Mouse (Mus musculus) kidney, embryonic 15.5 days (tissue): ENCODE results near the gene H2-M11. TPM values are rescaled to one million over a fixed set of nuclear protein-coding genes. Genes with fewer than 3 reads are reported as not detected.

Experiments
- ATAC-seq: fragments of 200-750 bp; cut with Nextera tagmentation; replicated peaks from 2 replicates; pipeline ENCODE4 v1.8.0; 2017; ENCODE audit warnings: moderate TSS enrichment; ENCODE audit not compliant: low FRiP score
- H3K27ac ChIP-seq: fragments of 300-500 bp; sonication (generic); 2 replicates; pipeline ENCODE4 v1.5.1; 2015; ENCODE audit warnings: mild to moderate bottlenecking, inconsistent platforms
- H3K27me3 ChIP-seq: fragments of 300-500 bp; sonication (generic); 2 replicates; pipeline ENCODE4 v1.6.1; 2015; ENCODE audit warnings: inconsistent platforms
- H3K36me3 ChIP-seq: fragments of 300-500 bp; sonication (generic); 2 replicates; pipeline ENCODE4 v1.6.1; 2015; ENCODE audit warnings: inconsistent platforms
- H3K4me1 ChIP-seq: fragments of 300-500 bp; sonication (generic); 2 replicates; pipeline ENCODE4 v1.6.1; 2015; ENCODE audit warnings: inconsistent platforms
- H3K4me2 ChIP-seq: fragments of 300-500 bp; sonication (generic); 2 replicates; pipeline ENCODE4 v1.6.1; 2015; ENCODE audit warnings: moderate library complexity, mild to moderate bottlenecking, inconsistent platforms
- H3K4me3 ChIP-seq: fragments of 300-500 bp; sonication (generic); replicated peaks from 2 replicates; pipeline ENCODE4 v1.5.1; 2015; ENCODE audit warnings: mild to moderate bottlenecking, inconsistent platforms
- H3K9ac ChIP-seq: fragments of 300-500 bp; sonication (generic); 2 replicates; pipeline ENCODE4 v1.6.1; 2015; ENCODE audit warnings: mild to moderate bottlenecking, inconsistent platforms
- H3K9me3 ChIP-seq: fragments of 300-500 bp; sonication (generic); replicated peaks from 2 replicates; pipeline ENCODE4 v1.6.1; 2016; ENCODE audit warnings: inconsistent platforms
- WGBS: fragments of 180-500 bp; shearing (Covaris S2); methylation state at CpG from one replicate; pipeline ENCODE4 v1.1.7; 2015; ENCODE audit warnings: mixed read lengths; 5-methylcytosine and 5-hydroxymethylcytosine counted together
- polyA plus RNA-seq: library from polyadenylated mRNA; unstranded; fragments of >200 nt; fragmentation: Nextera tagmentation; extraction: Ambion mirVana; gene quantifications from 2 replicates; pipeline ENCODE4 v1.2.1, GENCODE M21; 2015

H2-M11 gene
- polyA plus RNA-seq, result not detected in 2 replicates

GRCm38 (mm10) chr17:36546775-36547174, at the start of gene H2-M11:
Gene H2-M11, plus strand, starts transcription at chr17:36547075.
- no peaks in the 10 kb centered on the region for H3K9me3 ChIP-seq
- ATAC-seq, result no peak
- WGBS, result 66% methylated on average over 3 of the region's 3 CpGs

GRCm38 (mm10) chr17:36500435-36500834, 46.4 kb upstream of the H2-M11 start:
- H3K4me1 ChIP-seq, result no peaks in the 10 kb centered on the region
- no peaks in the 10 kb centered on the region for H3K9me3 ChIP-seq
- WGBS, result 68% methylated on average over 1 of the region's 1 CpGs
- ATAC-seq, result no peak
- no peak overlapping the region for H3K9ac ChIP-seq
- H3K4me2 ChIP-seq, result no peak overlapping the region
- no peaks in the 10 kb centered on the region for H3K27me3 ChIP-seq
- H3K27ac ChIP-seq, result no peak overlapping the region
- no peaks in the 10 kb centered on the region for H3K36me3 ChIP-seq
- H3K4me3 ChIP-seq, result no peak overlapping the region

More at GRCm38 (mm10) chr17:36546775-36547174, at the start of gene H2-M11:
- Histone ChIP-seq H3K9ac (no peak within 1 kb of the TSS), H3K36me3 (no peaks in the 10 kb centered on the region), H3K4me1 (no peaks in the 10 kb centered on the region), H3K27ac (no peak within 1 kb of the TSS), H3K27me3 (no peaks in the 10 kb centered on the region), H3K4me3 (no peak within 1 kb of the TSS), H3K4me2 (no peak within 1 kb of the TSS)

- H3K4me2 ChIP-seq, result no peak overlapping the region
- H3K9me3 ChIP-seq, result no peaks in the 10 kb centered on the region
- no peak for ATAC-seq
Measured at GRCm38 (mm10) chr17:36503910-36504309, 43.0 kb upstream of the H2-M11 start.

More at GRCm38 (mm10) chr17:36503910-36504309, 43.0 kb upstream of the H2-M11 start:
- Histone ChIP-seq H3K27ac (no peak overlapping the region), H3K9ac (no peak overlapping the region), H3K4me3 (no peak overlapping the region), H3K36me3 (no peaks in the 10 kb centered on the region), H3K4me1 (no peaks in the 10 kb centered on the region), H3K27me3 (no peaks in the 10 kb centered on the region)

Other genes starting within 250 kb of the H2-M11 start
- not detected in 2 replicates for gene H2-M10.1, start 220.9 kb upstream of the H2-M11 start, polyA plus RNA-seq
- not detected in 2 replicates for gene H2-M10.3, start 178.7 kb upstream of the H2-M11 start, polyA plus RNA-seq
- not detected in 2 replicates for gene H2-M10.4, start 84.7 kb upstream of the H2-M11 start, polyA plus RNA-seq
- not detected in 2 replicates for gene H2-M9, start 95.6 kb downstream of the H2-M11 start, polyA plus RNA-seq
- gene H2-M1, start 125.1 kb downstream of the H2-M11 start, polyA plus RNA-seq, result not detected in 2 replicates
- gene H2-M10.5, start 225.8 kb downstream of the H2-M11 start, polyA plus RNA-seq, result not detected in 2 replicates